Mouse (Mus musculus) embryonic facial prominence, embryonic 11.5 days (tissue): Measurements from ENCODE around the gene Diaph3. TPM values are rescaled to one million over a fixed set of nuclear protein-coding genes. Genes with fewer than 3 reads are reported as not detected.

Experiments
- ATAC-seq: fragments of 200-750 bp; cut with Nextera tagmentation; replicated peaks from 2 replicates; pipeline ENCODE4 v1.8.0; 2017; ENCODE audit warnings: low read depth; ENCODE audit not compliant: insufficient number of reproducible peaks, low FRiP score, low TSS enrichment
- DNase-seq: peaks from one replicate; pipeline ENCODE4 v3.0.0-alpha.2; 2015; ENCODE audit warnings: low spot score
- H3K27ac ChIP-seq: fragments of 300-500 bp; sonication (generic); replicated peaks from 2 replicates; pipeline ENCODE4 v1.5.1; 2014; ENCODE audit warnings: mild to moderate bottlenecking, low read depth, low read length, control low read depth
- H3K27me3 ChIP-seq: fragments of 300-500 bp; sonication (generic); 2 replicates; pipeline ENCODE4 v1.6.1; 2014; ENCODE audit warnings: mild to moderate bottlenecking, low read length, moderate library complexity, mixed read lengths; ENCODE audit not compliant: control insufficient read depth, insufficient read depth
- H3K36me3 ChIP-seq: fragments of 300-500 bp; sonication (generic); replicated peaks from 2 replicates; pipeline ENCODE4 v1.6.1; 2014; ENCODE audit warnings: low read depth, mild to moderate bottlenecking, low read length, moderate library complexity, mixed read lengths; ENCODE audit not compliant: control insufficient read depth, insufficient read depth
- H3K4me1 ChIP-seq: fragments of 300-500 bp; sonication (generic); 2 replicates; pipeline ENCODE4 v1.6.1; 2014; ENCODE audit warnings: low read length, mixed read lengths; ENCODE audit not compliant: control insufficient read depth, insufficient read depth
- H3K4me2 ChIP-seq: fragments of 300-500 bp; sonication (generic); 2 replicates; pipeline ENCODE4 v1.6.1; 2014; ENCODE audit warnings: low read depth, mild to moderate bottlenecking, control low read depth, low read length, moderate library complexity
- H3K4me3 ChIP-seq: fragments of 300-500 bp; sonication (generic); 2 replicates; pipeline ENCODE4 v1.5.1; 2014; ENCODE audit warnings: low read depth, low read length, control low read depth
- H3K9ac ChIP-seq: fragments of 300-500 bp; sonication (generic); replicated peaks from 2 replicates; pipeline ENCODE4 v1.6.1; 2014; ENCODE audit warnings: mild to moderate bottlenecking, control low read depth, low read length
- H3K9me3 ChIP-seq: fragments of 300-500 bp; sonication (generic); replicated peaks from 2 replicates; pipeline ENCODE4 v1.6.1; 2016; ENCODE audit warnings: mild to moderate bottlenecking, low read length, inconsistent platforms, mixed read lengths; ENCODE audit not compliant: control insufficient read depth
- WGBS: fragments of 180-500 bp; shearing (Covaris S2); extraction: QIAGEN DNeasy Blood & Tissue Kit; methylation state at CpG from one replicate; pipeline ENCODE4 v1.1.7; 2014; 5-methylcytosine and 5-hydroxymethylcytosine counted together
- polyA plus RNA-seq: library from polyadenylated mRNA; unstranded; fragments of >200 nt; fragmentation: Nextera tagmentation; extraction: Ambion mirVana; gene quantifications from 2 replicates; pipeline ENCODE4 v1.2.1, GENCODE M21; 2014

Diaph3 gene
- polyA plus RNA-seq, 1 experiment from 2014 or later: 10.5 TPM

DNA sequence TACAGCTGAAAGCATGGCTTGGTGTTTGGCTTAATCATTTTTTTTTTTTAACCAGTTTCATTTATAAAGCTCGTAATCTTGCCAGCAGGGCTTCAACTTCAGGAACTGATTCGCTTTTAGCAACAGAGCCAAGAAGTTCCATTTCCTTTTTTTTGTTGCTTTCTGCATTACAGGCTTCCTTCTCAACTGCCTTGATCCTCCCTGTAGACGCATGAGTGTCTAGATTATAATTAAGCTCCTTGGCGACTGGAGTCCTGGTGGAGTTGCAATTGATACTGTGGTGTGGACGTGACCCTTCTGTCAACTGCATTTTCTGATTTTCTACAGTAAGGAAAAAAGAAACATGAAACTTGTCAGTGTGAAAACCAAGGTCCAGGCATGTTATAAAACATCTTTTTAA is 484.8 kb downstream of the Diaph3 start:
- H3K9me3 ChIP-seq: no peaks in the 10 kb centered on the region
- H3K36me3 ChIP-seq: no peaks in the 10 kb centered on the region
- H3K27me3 ChIP-seq: no peaks in the 10 kb centered on the region
- H3K9ac ChIP-seq: no peak overlapping the region
- ATAC-seq (no peak), DNase-seq (no peak)
- WGBS: 57% methylated on average over 5 of the region's 5 CpGs
- no peak overlapping the region for H3K27ac ChIP-seq
- no peaks in the 10 kb centered on the region for H3K4me1 ChIP-seq
- no peak overlapping the region for H3K4me2 ChIP-seq
- H3K4me3 ChIP-seq: no peak overlapping the region

DNA sequence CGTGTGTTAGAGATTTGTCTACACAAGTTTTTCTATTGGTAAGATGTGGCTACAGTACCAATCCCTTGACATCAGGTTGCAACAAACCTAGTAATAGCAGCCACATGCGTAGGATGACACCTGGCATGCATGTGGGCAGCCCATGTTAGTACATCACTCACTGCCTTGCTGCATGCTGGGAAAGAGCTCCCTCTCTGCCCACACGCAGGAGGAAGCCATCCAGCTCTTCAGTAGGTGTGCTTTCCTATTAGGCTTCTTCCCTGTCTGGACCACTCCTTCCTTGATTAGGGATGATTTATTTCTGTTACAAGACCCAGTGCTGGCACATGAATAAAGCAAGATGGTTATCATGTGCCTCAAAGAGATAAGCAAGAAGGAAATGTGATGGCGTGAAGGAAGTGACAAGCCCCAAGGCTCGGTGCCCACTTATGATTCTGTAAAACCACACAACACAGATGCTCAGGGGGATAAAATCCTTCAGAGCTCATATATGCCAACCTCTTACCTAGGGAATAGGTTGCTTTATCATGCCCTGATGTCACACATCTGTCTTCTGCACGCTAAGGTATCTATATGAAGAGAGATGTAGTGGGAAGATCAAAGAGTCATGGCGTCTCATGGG is 494.4 kb downstream of the Diaph3 start:
- ATAC-seq: no peak
- Histone ChIP-seq H3K4me3 (no peak overlapping the region), H3K9me3 (no peaks in the 10 kb centered on the region), H3K27me3 (no peaks in the 10 kb centered on the region), H3K27ac (no peak overlapping the region), H3K9ac (no peak overlapping the region), H3K4me1 (no peaks in the 10 kb centered on the region), H3K4me2 (no peak overlapping the region), H3K36me3 (no peaks in the 10 kb centered on the region)
- 88% methylated on average over 7 of the region's 7 CpGs for whole genome bisulfite sequencing
- no peak for DNase-seq

DNA sequence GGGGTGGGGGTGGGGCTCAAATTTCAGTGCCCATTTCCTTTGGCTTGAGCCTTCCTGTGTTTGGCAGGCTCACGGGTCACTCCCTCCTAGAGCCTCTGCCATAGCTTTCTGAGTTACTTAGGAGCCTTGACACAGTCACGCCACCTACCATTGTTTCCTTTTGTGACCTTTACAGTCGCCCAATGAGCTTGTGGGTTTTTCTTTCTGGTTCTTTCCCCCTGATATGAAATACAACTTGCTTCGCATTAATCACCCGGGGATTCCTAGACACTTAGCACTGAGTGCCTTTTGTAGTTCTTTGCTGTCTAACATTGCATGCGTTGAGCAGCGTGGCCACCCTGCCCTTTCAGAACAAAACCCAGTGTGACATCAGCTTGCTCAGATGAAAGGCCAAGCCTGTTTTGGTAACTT is 498.2 kb downstream of the Diaph3 start:
- Histone ChIP-seq H3K4me2 (no peak overlapping the region), H3K9me3 (no peaks in the 10 kb centered on the region), H3K27ac (no peak overlapping the region), H3K4me1 (no peaks in the 10 kb centered on the region), H3K4me3 (no peak overlapping the region), H3K36me3 (no peaks in the 10 kb centered on the region), H3K27me3 (no peaks in the 10 kb centered on the region), H3K9ac (no peak overlapping the region)
- DNase-seq (no peak), ATAC-seq (peak; percentile 59; the same call in 1 of the 2 replicates)
- WGBS: 75% methylated on average over 7 of the region's 7 CpGs

DNA sequence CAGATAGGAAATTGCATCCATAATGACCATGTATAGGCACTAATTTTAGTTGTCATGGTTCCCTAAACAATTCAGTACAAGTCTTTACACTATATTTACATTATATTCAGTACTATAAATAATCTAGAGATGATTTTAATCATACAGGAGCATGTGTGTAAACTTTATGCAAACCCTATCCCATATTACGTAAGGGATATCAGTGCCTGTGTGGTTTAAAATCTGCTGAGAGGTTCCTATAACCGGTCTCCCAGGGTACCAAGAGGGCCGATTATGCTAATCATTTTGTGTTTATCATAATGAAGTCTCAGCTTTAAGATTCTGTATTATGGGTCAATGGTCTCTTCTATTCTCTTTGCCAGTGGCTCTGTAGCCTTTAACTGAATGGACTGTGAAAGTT is 499.2 kb downstream of the Diaph3 start:
- Histone ChIP-seq H3K9me3 (no peaks in the 10 kb centered on the region), H3K27me3 (no peaks in the 10 kb centered on the region), H3K9ac (no peak overlapping the region), H3K36me3 (no peaks in the 10 kb centered on the region), H3K4me1 (no peaks in the 10 kb centered on the region), H3K27ac (no peak overlapping the region), H3K4me2 (no peak overlapping the region), H3K4me3 (no peak overlapping the region)
- DNase-seq (no peak), ATAC-seq (no peak)
- 90% methylated on average over 3 of the region's 3 CpGs for WGBS

DNA sequence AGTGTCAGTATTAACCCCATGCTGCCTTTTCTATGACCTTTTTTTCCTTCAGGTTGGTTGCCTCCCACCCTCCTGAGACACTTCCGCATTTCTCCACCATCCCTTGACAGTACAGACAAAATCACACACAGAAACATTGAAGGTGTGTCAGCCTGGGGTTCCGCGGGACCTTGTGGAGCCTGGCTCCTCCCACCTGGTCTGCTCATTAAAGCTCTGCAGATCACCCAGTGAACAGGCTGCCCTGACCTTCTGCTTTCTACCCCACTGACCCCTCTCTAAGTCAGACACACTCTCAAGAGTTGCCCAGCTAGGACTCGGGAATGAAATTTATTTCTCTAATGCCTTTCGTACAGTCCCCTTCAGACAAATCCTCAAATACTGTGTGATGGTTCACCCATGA is 500.9 kb downstream of the Diaph3 start:
- H3K27me3 ChIP-seq: no peaks in the 10 kb centered on the region
- no peak overlapping the region for H3K27ac ChIP-seq
- ATAC-seq: no peak
- DNase-seq: no peak
- no peaks in the 10 kb centered on the region for H3K9me3 ChIP-seq
- H3K36me3 ChIP-seq: no peaks in the 10 kb centered on the region
- no peak overlapping the region for H3K9ac ChIP-seq
- no peak overlapping the region for H3K4me2 ChIP-seq
- H3K4me1 ChIP-seq: no peaks in the 10 kb centered on the region
- 56% methylated on average over 5 of the region's 5 CpGs for WGBS
- H3K4me3 ChIP-seq: no peak overlapping the region

DNA sequence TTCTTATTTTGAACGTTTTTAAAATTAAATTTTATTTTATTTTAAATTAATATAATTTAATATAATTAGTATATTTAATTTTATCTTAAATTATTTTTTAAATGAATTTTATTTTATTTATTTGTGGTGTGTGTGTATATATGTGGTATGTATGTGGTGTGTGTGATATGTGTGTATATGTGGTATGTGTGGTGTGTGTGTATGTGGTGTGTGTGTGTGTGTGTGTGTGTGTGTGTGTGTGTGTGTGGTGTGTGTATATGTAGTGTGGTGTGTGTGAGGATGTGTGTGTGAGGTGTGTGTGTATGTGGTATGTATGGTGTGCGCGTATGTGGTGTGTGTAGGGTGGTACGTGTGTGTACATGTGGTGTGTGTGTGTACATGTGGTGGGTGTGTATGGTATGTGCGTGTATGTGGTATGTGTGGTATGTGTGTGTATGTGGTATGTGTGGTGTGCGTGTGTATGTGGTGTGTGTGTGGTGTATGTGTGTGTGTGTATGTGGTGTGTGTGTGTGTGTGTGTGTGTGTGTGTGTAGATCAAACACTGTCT is 505.4 kb downstream of the Diaph3 start:
- Histone ChIP-seq H3K9ac (no peak overlapping the region), H3K27ac (no peak overlapping the region), H3K36me3 (no peaks in the 10 kb centered on the region), H3K4me3 (no peak overlapping the region), H3K27me3 (no peaks in the 10 kb centered on the region), H3K4me2 (no peak overlapping the region), H3K4me1 (no peaks in the 10 kb centered on the region), H3K9me3 (no peaks in the 10 kb centered on the region)
- 27% methylated on average over 6 of the region's 6 CpGs for WGBS
- ATAC-seq: peak; percentile 72; the same call in 1 of the 2 replicates
- no peak for DNase-seq

DNA sequence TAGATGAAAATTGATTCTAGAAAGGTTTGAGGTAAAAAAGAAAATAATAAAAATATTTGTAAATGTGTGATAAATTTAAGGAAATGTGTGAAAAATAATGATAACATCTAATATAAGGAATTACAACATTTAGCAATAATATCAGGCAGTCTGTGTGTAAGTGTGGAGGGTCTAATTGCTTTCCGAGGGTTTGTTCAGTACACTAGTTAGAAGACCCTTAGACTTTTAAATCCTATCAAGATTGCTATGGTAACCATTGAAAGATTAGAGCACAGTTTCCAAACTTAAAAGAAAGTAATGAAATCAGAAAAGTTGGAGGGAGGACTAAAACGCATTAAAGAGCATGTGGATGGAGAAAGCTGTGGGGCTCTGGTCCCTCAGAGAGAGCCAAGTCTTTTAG is 506.0 kb downstream of the Diaph3 start:
- H3K4me3 ChIP-seq: no peak overlapping the region
- no peaks in the 10 kb centered on the region for H3K9me3 ChIP-seq
- H3K27me3 ChIP-seq: no peaks in the 10 kb centered on the region
- 78% methylated on average over 2 of the region's 2 CpGs for WGBS
- H3K9ac ChIP-seq: no peak overlapping the region
- ATAC-seq (no peak), DNase-seq (no peak)
- H3K4me2 ChIP-seq: no peak overlapping the region
- no peaks in the 10 kb centered on the region for H3K4me1 ChIP-seq
- no peaks in the 10 kb centered on the region for H3K36me3 ChIP-seq
- H3K27ac ChIP-seq: no peak overlapping the region

DNA sequence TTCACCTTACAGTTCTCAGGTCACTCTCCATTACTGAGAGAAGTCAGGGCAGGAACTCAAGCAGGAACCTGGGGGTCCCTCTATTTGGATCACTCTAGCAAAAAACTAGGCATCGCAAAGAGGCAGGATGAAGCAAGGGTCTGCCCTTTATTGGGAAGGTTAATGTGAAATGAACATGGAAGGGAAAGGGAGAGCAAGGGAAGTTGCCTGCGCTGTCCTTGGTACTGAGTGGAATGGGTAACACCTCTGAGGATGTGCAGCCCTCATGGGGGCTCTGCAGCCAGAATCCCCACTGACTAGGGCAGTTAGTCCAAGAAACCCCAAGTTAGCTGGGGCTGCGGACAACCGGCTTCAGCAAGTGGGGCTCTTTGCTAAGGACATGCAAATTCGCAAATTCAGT is 507.2 kb downstream of the Diaph3 start:
- H3K27me3 ChIP-seq: no peaks in the 10 kb centered on the region
- H3K9ac ChIP-seq: no peak overlapping the region
- no peaks in the 10 kb centered on the region for H3K9me3 ChIP-seq
- H3K27ac ChIP-seq: no peak overlapping the region
- DNase-seq: peak; percentile 65
- ATAC-seq: no peak
- H3K36me3 ChIP-seq: no peaks in the 10 kb centered on the region
- H3K4me3 ChIP-seq: no peak overlapping the region
- no peak overlapping the region for H3K4me2 ChIP-seq
- H3K4me1 ChIP-seq: no peaks in the 10 kb centered on the region
- WGBS: 57% methylated on average over 5 of the region's 5 CpGs
